Mouse (Mus musculus) mammary gland, adult 2 months (tissue): ENCODE data around the gene Ccr5. TPM values are rescaled to one million over a fixed set of nuclear protein-coding genes. Genes with fewer than 3 reads are reported as not detected.

ENCODE experiments used
- polyA plus RNA-seq: library from polyadenylated mRNA; depleted of rRNA; stranded (reverse); fragments of >200 nt; gene quantifications from 2 replicates; pipeline ENCODE4 v1.2.3, GENCODE M21; 2012; ENCODE audit warnings: low replicate concordance; rRNA removed

The Ccr5 gene
- 0.82 and 4.7 TPM in 2 replicates for polyA plus RNA-seq

GRCm38 (mm10) chr9:124121387-124122184 lies at the start of gene Ccr5:
Gene Ccr5, plus strand, starts transcription at chr9:124121543.

GRCm38 (mm10) chr9:124101723-124102122 lies 19.6 kb upstream of the Ccr5 start, which contains the start of gene Ccr2:
Gene Ccr2, plus strand, starts transcription at chr9:124101950.

Other genes starting within 250 kb of the Ccr5 start
- 2.1 and 5.2 TPM in 2 replicates for gene Ccr1, start 152.9 kb upstream of the Ccr5 start, polyA plus RNA-seq
- 0.26 and 0.33 TPM in 2 replicates for gene Ccr1l1, start 143.1 kb upstream of the Ccr5 start, polyA plus RNA-seq
- 0.38 and 1.6 TPM in 2 replicates for gene Ccr3, start 99.6 kb upstream of the Ccr5 start, polyA plus RNA-seq
- gene Ccr2, start 19.6 kb upstream of the Ccr5 start, polyA plus RNA-seq = 5.3 and 16.4 TPM in 2 replicates
- 2.1 and 4.1 TPM in 2 replicates for gene 2010315B03Rik, start 191.2 kb downstream of the Ccr5 start, polyA plus RNA-seq